Mouse (Mus musculus): ENCODE results near the gene Armc6.
"Not testable (repeated sequence)": the region's sequence is repeated elsewhere in the genome, so short reads cannot be mapped to it uniquely, and the experiment has no call there.

Armc6 gene

GRCm38 (mm10) chr8:70230837-70231236 is 3.4 kb downstream of the Armc6 start:
- no peak for DNase-seq (ENCODE audit: low read depth, low spot score)

- peak; percentile 46 for DNase-seq (ENCODE audit: low read depth, low spot score)
Measured at GRCm38 (mm10) chr8:70227997-70228396, 6.3 kb downstream of the Armc6 start.

- DNase-seq (ENCODE audit: low read depth, low spot score), result no peak
Measured at GRCm38 (mm10) chr8:70223341-70223740, 10.9 kb downstream of the Armc6 start.

- DNase-seq (ENCODE audit: low read depth, low spot score), result no peak
Measured at GRCm38 (mm10) chr8:70222041-70222440, 12.2 kb downstream of the Armc6 start.

- no peak for DNase-seq (ENCODE audit: low read depth, low spot score)
Measured at GRCm38 (mm10) chr8:70220911-70221310, 13.4 kb downstream of the Armc6 start.

GRCm38 (mm10) chr8:70220236-70220840 is 13.9 kb downstream of the Armc6 start:
- no peak for DNase-seq (ENCODE audit: low read depth, low spot score)

GRCm38 (mm10) chr8:70219107-70219684 is 15.1 kb downstream of the Armc6 start:
- no peak for DNase-seq (ENCODE audit: low read depth, low spot score)

GRCm38 (mm10) chr8:70217441-70217840 is 16.8 kb downstream of the Armc6 start:
- no peak for DNase-seq (ENCODE audit: low read depth, low spot score)

GRCm38 (mm10) chr8:70216566-70216965 is 17.7 kb downstream of the Armc6 start:
- DNase-seq (ENCODE audit: low read depth, low spot score), result no peak

GRCm38 (mm10) chr8:70216161-70216560 is 18.1 kb downstream of the Armc6 start:
- DNase-seq (ENCODE audit: low read depth, low spot score), result not testable (repeated sequence)

- DNase-seq (ENCODE audit: low read depth, low spot score), result no peak
Measured at GRCm38 (mm10) chr8:70215092-70215491, 19.2 kb downstream of the Armc6 start.

GRCm38 (mm10) chr8:70214411-70214810 is 19.9 kb downstream of the Armc6 start:
- no peak for DNase-seq (ENCODE audit: low read depth, low spot score)

- peak; percentile 100 for DNase-seq (ENCODE audit: low read depth, low spot score)
Measured at GRCm38 (mm10) chr8:70212112-70213055, 21.9 kb downstream of the Armc6 start, which contains the start of gene Slc25a42. Gene Slc25a42, minus strand, starts transcription at chr8:70212305.

GRCm38 (mm10) chr8:70211726-70212111 is 22.5 kb downstream of the Armc6 start:
- DNase-seq (ENCODE audit: low read depth, low spot score), result no peak

GRCm38 (mm10) chr8:70211275-70211674 is 23.0 kb downstream of the Armc6 start:
- DNase-seq (ENCODE audit: low read depth, low spot score), result no peak

- DNase-seq (ENCODE audit: low read depth, low spot score), result peak; percentile 59
Measured at GRCm38 (mm10) chr8:70210538-70210937, 23.7 kb downstream of the Armc6 start.

GRCm38 (mm10) chr8:70208130-70208529 is 26.1 kb downstream of the Armc6 start:
- DNase-seq (ENCODE audit: low read depth, low spot score), result peak; percentile 51

- no peak for DNase-seq (ENCODE audit: low read depth, low spot score)
Measured at GRCm38 (mm10) chr8:70204757-70205156, 29.5 kb downstream of the Armc6 start.

- no peak for DNase-seq (ENCODE audit: low read depth, low spot score)
Measured at GRCm38 (mm10) chr8:70203072-70203471, 31.2 kb downstream of the Armc6 start.

- DNase-seq (ENCODE audit: low read depth, low spot score), result no peak
Measured at GRCm38 (mm10) chr8:70201417-70201816, 32.8 kb downstream of the Armc6 start.

GRCm38 (mm10) chr8:70200098-70200681 is 34.1 kb downstream of the Armc6 start:
- no peak for DNase-seq (ENCODE audit: low read depth, low spot score)

- no peak for DNase-seq (ENCODE audit: low read depth, low spot score)
Measured at GRCm38 (mm10) chr8:70197603-70198002, 36.7 kb downstream of the Armc6 start.

Measured in ES-CJ7 (cell line).